Mouse (Mus musculus): ENCODE results near the gene Emc8.
"Not testable (repeated sequence)": the region's sequence is repeated elsewhere in the genome, so short reads cannot be mapped to it uniquely, and the experiment has no call there.

Emc8 gene

DNA sequence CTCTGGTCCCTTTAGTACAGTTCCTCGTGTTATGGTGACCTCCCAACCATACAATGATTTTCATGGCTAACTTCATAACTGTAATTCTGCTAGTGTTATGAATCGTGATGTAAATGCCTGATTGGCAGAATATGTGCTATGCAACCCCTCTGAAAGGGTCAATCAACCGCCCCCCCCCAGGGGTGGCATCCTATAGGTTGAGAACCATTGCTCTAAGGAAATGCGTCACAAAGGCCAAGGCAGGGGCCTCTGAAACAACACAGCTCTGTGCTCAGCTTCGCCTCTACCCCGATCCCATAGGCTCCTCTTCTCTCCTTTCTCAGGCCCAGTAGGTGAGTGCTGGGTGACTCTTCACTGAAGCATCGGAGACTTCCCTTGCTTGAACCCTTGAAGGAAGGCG lies 17.2 kb upstream of the Emc8 start:
- no peak for DNase-seq (ENCODE audit: low read depth in 2 of 2, low spot score in 2 of 2)

GRCm38 (mm10) chr8:120685097-120685496 lies 16.7 kb upstream of the Emc8 start:
- no peak for DNase-seq (ENCODE audit: low read depth in 2 of 2, low spot score in 2 of 2)

DNA sequence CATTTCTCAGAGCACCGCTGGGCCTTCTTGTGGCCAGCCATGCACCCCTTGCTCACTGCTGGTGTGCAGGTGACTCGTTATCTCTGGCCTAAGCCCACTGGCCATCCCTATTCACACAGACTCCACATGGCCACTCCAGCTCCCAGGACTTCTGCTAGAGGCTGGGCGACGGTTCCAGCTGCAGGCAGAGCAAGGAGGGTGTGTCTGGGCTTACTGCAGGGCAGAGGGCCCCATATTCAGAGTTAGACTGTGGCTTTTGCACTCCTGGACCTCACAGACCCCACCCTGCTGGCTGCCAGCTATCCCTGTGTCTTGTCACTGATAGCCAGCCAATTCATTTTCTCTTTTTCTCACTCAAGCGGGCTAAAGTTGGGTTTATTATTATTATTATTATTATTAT lies 15.7 kb upstream of the Emc8 start:
- DNase-seq (ENCODE audit: low read depth in 2 of 2, low spot score in 2 of 2) = no peak

DNA sequence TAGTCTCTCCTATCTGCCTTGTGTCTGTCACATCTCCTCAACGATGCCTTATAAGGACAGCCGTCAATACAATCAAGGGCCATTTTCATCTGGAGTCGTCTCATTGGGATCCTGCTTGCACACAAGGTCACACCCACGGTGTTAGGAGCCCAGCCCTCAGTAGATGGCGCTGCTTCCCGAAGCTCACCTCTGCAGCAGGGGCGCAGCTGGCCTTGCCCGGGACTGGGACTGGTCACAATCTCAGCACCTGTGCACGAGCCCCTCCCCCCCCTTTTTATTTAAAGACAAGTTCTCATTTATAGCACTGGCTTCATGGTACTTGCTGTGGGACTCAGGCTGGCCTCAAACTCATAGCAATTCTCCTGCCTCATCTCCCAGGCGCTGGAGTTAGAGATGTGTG lies 15.2 kb upstream of the Emc8 start:
- peak; percentile 34 to 49 for DNase-seq (ENCODE audit: low read depth in 2 of 2, low spot score in 2 of 2)

DNA sequence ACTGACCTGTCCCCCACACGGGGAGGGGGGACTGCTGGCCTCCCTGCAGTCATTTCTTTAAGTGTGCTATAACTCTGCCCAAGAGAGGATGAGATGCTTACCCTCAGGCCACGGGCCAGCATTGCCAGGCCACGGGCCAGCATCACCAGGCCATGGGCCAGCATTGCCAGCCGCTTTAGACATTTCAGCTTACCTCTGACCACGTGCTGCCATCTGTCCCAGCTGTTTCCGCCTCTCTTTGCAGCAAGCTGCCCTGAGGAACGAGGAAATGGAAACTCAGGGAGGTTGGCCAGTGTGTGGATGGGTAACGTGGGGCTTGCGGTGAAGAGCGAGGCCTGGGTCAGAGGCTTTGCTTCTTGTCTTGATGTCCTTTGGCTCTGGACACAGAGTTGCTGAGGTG lies 12.7 kb upstream of the Emc8 start:
- no peak for DNase-seq (ENCODE audit: low read depth in 2 of 2, low spot score in 2 of 2)

DNA sequence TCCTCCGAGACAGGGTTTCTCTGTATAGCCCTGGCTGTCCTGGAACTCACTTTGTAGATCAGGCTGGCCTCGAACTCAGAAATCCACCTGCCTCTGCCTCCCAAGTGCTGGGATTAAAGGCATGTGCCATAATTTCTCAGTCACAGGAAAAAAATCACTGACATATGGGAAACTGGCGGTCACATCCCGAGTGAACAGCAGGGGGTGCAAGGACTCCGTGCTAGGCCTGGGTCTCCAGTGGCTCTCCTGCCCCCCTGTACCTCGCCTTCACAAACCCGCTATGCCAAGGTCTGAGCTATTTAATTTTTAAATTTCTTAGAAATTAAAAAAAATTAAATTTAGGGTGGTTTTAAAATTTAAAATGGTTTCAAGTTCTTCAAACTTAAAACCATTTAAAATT lies 12.0 kb upstream of the Emc8 start:
- not testable (repeated sequence) for DNase-seq (ENCODE audit: low read depth in 2 of 2, low spot score in 2 of 2)

GRCm38 (mm10) chr8:120679629-120680387 lies 11.4 kb upstream of the Emc8 start:
- no peak for DNase-seq (ENCODE audit: low read depth in 2 of 2, low spot score in 2 of 2)

- peak; percentile 76 to 82 for DNase-seq (ENCODE audit: low read depth in 2 of 2, low spot score in 2 of 2)
Measured at GRCm38 (mm10) chr8:120678447-120678846, 10.1 kb upstream of the Emc8 start.

DNA sequence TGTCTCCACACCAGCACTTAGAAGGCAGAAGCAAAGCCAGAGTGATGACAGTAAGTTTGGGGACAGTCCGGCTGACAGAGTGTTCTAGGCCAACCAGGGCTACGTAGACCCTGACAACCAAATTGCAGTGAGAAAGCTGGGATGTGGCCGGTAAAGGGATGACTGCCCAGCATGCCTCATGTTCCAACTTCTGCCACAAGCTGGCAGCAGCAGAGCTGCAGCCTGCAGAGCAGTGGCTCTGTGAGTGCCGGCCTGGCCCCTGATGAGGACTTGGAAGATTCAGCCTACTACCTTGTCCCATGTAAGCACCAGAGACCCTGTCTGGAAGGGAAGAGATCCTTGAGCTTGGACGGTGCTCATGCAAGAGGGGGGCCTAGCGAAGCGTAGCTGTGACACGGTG lies 7.3 kb upstream of the Emc8 start:
- DNase-seq (ENCODE audit: low read depth in 2 of 2, low spot score in 2 of 2) = no peak

DNA sequence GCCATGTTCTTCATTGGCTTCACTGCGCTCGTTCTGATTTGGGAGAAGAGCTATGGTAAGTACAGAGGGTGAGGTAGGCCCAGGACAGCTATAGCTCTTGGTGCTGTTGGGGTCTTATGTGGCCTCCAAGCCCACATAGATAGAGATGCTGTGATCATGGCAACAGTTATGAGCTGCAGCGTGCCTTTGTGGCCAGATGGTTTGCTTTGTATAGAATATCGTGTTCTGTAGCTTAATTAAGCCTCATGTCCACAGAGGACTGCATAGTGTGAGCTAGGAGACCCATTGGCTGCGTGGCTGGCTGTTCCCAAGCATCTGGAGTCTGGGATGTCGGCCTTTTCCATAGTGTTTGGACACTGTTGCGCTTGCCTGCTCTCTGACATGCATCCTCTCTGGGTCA lies 4.9 kb upstream of the Emc8 start:
- no peak for DNase-seq (ENCODE audit: low read depth in 2 of 2, low spot score in 2 of 2)

DNA sequence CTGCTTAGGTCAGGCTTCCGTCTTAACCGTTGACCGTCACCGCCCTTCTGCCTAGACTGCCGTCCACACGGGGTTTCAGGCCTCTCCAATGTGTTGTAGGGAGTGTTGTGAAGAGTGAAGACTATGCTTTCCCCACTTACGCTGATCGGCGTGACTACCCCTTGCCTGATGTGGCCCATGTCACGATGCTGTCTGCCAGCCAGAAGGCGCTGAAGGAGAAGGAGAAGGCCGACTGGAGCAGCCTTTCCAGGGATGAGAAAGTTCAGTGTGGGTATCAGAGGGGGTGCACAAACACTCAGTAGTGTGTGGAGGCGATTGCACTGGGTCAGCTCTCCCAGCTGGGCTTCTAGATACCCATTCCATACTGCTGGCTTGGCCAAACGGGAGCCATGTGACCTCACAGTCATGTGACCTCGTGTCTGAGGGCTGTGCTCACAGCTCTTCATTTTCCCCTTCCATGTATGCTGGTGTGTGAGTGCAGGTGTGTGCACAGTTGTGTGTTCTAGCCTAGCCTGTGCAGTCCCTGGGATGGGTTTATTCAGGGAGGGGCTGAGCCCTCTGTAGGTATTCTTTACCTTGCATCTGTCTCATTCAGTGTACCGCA lies 4.4 kb upstream of the Emc8 start:
- DNase-seq (ENCODE audit: low read depth in 2 of 2, low spot score in 2 of 2) = no peak

GRCm38 (mm10) chr8:120671775-120672174 lies 3.4 kb upstream of the Emc8 start:
- DNase-seq (ENCODE audit: low read depth in 2 of 2, low spot score in 2 of 2) = no peak

- peak; percentile 78 to 84 for DNase-seq (ENCODE audit: low read depth in 2 of 2, low spot score in 2 of 2)
Measured at GRCm38 (mm10) chr8:120667561-120668373, 606 bp downstream of the Emc8 start, which contains the start of the genes Gm27021 and Cox4i1. TSS of gene Gm27021 (minus strand) at chr8:120668079. TSS of gene Cox4i1 (plus strand) at chr8:120668222.

DNA sequence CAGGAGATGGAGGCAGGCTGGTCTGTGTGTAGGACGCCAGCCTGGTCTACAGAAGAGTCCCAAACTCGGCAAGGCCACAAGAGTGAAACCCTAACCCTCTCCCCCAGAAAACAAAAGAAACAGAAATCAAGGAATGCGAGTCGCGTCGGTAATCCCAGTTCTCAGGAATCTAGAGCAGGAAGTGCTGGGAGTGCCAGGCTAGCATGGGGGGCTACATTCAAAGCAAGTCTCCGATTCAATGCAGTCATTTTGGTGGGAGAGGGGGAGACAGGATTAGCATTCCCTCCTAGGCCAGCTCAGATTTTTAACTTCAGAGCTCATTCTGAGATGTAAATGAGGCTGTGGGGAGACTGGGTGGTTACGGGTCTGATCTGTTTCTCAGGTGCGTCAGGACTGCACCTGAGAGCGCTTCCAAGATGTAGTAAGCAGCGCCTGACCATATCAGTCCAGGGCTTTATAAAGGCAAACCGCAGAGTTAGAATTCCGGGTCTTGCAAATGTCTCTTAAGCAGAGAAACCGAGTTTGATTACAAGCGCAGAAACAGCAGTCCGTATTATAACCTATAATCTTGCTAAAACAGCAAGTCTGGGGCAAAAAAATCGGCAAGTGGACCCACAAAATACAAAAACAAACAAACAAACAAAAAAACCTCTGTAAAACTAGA lies 1.4 kb downstream of the Emc8 start:
- DNase-seq (ENCODE audit: low read depth in 2 of 2, low spot score in 2 of 2) = no peak

DNA sequence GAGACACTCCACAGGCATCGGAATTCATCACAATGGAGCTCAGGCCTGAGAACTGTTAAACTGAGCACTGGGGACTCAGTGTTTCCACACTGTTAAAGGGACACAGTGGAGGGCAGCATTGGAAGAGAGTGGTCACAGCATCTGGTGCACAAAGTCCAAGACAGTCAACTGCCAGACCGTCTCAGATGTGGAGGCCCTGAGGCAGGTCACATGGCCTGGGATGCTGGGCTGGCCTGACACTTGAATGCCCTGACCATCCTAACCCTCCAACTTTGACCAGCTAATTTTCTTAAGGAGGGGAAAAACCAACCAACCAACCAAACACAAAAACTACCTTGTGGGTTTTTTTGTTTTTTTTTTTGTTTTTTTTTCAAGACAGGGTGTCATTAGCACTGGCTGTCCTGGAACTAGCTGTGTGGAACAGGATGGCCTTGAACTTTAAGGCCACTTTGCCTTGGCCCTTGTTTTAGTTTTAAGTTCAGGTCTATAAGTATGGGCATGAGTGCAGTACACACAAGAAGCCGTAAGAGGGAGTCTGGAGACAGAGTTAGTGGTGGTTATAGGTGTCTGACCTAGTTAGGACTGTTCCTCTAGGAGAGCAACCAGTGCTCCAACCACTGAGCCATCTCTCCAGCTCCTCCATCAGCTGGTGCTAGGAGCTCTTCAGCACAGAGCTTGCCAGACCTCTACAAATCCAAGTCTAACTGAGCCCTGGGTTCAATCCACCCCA lies 2.5 kb downstream of the Emc8 start:
- DNase-seq (ENCODE audit: low read depth in 2 of 2, low spot score in 2 of 2) = no peak

DNA sequence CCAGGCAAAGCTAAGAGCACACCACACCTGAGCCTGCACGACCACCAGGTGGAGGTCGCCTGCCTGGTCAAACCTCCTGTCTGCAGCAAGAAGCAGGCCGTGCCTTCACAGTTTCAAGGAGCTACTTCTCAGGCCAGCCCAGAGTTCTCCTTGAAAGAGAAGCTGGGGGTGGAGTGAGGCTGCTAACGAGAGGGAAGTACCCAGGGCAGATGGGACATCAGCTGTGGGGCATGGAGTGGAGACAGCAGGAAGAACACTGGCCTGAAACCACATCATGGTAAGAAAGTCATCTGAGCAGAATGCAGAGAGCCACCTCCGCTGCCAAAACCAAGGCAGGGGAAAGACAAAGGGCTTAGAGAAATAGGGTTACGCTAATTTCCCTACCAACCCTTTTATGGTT lies 3.8 kb downstream of the Emc8 start:
- DNase-seq (ENCODE audit: low read depth in 2 of 2, low spot score in 2 of 2) = no peak

- DNase-seq (ENCODE audit: low read depth in 2 of 2, low spot score in 2 of 2) = no peak
Measured at GRCm38 (mm10) chr8:120657415-120657814, 11.0 kb downstream of the Emc8 start.

DNA sequence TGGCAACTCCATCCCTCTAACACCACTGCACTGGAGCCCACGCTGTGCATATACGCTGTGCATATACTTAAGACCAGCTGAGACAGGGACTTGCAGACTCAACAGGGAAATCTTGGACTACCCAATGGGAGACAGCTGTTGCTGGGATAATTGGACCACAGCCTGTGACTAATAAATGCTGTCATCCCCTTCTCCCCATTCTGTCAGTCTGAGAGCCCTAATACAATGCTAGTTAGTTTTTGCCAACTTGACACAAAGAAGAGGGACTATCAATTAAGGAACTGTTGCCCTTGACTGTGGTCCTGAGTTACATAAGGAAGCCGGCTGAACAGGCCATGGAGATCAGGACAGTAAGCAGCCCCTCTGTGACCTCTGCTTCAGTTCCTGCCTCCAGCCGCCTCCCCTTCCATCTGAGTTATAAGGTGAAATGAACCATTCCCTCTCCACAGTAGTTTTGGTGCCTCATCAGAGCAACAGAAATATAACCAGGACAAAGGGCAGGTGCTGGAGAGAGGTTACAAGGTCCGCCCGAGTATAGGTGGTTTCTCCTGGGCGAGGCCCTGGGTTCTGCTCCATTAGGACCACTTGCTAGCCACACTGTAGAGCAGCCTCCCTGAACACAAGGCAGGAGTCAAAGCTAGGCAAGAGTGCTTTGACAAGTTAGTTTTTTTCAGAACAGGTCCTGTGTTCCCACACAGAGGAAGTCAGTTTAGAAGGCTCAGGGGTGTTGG lies 11.9 kb downstream of the Emc8 start:
- no peak for DNase-seq (ENCODE audit: low read depth in 2 of 2, low spot score in 2 of 2)

- DNase-seq (ENCODE audit: low read depth in 2 of 2, low spot score in 2 of 2) = no peak
Measured at GRCm38 (mm10) chr8:120647532-120647931, 20.8 kb downstream of the Emc8 start, which contains the start of gene 1190005I06Rik. TSS of gene 1190005I06Rik (minus strand) at chr8:120647632.

DNA sequence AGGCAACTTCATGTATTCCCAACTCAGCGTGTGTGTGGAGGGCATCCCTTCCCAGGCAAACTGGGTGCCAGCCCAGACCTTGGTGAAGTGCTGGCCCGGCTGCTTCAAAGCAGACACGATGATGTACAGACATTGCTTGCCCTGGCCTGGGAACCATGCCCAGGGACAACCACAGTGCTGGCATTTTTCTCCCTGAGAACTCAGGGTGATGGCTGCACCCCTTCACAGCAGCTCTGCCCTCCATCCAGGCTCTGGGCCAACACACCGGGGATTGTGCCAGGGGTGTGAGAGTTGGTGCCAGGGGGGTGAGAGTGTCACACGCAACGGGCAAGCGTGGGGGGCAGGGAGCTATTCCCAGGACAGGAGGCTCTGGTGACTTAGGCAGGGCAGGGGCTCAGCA lies 23.7 kb downstream of the Emc8 start:
- DNase-seq (ENCODE audit: low read depth in 2 of 2, low spot score in 2 of 2) = no peak
